Mouse (Mus musculus) 3134 (cell line): ENCODE results near the gene Spata1.
A peak's percentile ranks its signal among the peaks of the same experiment; 100 is the strongest.

Experiments
- DNase-seq: peaks from one replicate; pipeline ENCODE4 v3.0.0-alpha.2; 2011; ENCODE audit warnings: low spot score; ENCODE audit not compliant: insufficient read length; ENCODE audit errors: extremely low read depth

The Spata1 gene

GRCm38 (mm10) chr3:146499431-146500002 lies at the start of gene Spata1, which contains the start of gene Gng5:
TSS of gene Spata1 (minus strand) at chr3:146499753.
TSS of gene Gng5 (plus strand) at chr3:146499807.
- peak; percentile 96 for DNase-seq

GRCm38 (mm10) chr3:146543632-146544031 lies 44.1 kb upstream of the Spata1 start:
- DNase-seq, result no peak

GRCm38 (mm10) chr3:146540521-146541273 lies 41.1 kb upstream of the Spata1 start:
- DNase-seq, result no peak

GRCm38 (mm10) chr3:146534986-146535385 lies 35.4 kb upstream of the Spata1 start:
- DNase-seq, result no peak

- DNase-seq, result no peak
Observed at GRCm38 (mm10) chr3:146528335-146528734, 28.8 kb upstream of the Spata1 start.

GRCm38 (mm10) chr3:146521652-146522020 lies 22.1 kb upstream of the Spata1 start:
- DNase-seq, result no peak

- DNase-seq, result peak; percentile 94
Observed at GRCm38 (mm10) chr3:146520798-146521651, 21.5 kb upstream of the Spata1 start, which contains the start of gene Rpf1. TSS of gene Rpf1 (minus strand) at chr3:146521429.

- no peak for DNase-seq
Observed at GRCm38 (mm10) chr3:146520226-146520797, 20.8 kb upstream of the Spata1 start.

- no peak for DNase-seq
Observed at GRCm38 (mm10) chr3:146506711-146507110, 7.2 kb upstream of the Spata1 start.

- DNase-seq, result no peak
Observed at GRCm38 (mm10) chr3:146501601-146502123, 2.1 kb upstream of the Spata1 start.

- no peak for DNase-seq
Observed at GRCm38 (mm10) chr3:146500810-146501201, 1.3 kb upstream of the Spata1 start.

- peak; percentile 82 for DNase-seq
Observed at GRCm38 (mm10) chr3:146500003-146500809, 653 bp upstream of the Spata1 start.

- DNase-seq, result no peak
Observed at GRCm38 (mm10) chr3:146498989-146499388, 564 bp downstream of the Spata1 start.

GRCm38 (mm10) chr3:146494941-146495340 lies 4.6 kb downstream of the Spata1 start:
- no peak for DNase-seq

GRCm38 (mm10) chr3:146486464-146486863 lies 13.1 kb downstream of the Spata1 start:
- no peak for DNase-seq

GRCm38 (mm10) chr3:146482044-146482443 lies 17.5 kb downstream of the Spata1 start:
- DNase-seq, result no peak

GRCm38 (mm10) chr3:146474428-146474827 lies 25.1 kb downstream of the Spata1 start:
- DNase-seq, result peak; percentile 35

- peak; percentile 36 for DNase-seq
Observed at GRCm38 (mm10) chr3:146473741-146474140, 25.8 kb downstream of the Spata1 start.

GRCm38 (mm10) chr3:146472657-146473056 lies 26.9 kb downstream of the Spata1 start:
- DNase-seq, result no peak

- no peak for DNase-seq
Observed at GRCm38 (mm10) chr3:146469226-146469625, 30.3 kb downstream of the Spata1 start.
